Mouse (Mus musculus) erythroblast, embryonic 14.5 days (primary cell): ENCODE measurements at regions not wholly inside any gene's neighbourhood (a gene's known extent, or its start where the extent isn't known, plus 50 kb on each side); places are given as distances from the start of the nearest gene placed in this dataset.

Experiments used
- GATA1 ChIP-seq: IDR thresholded peaks from 2 replicates; pipeline ENCODE4 v1.6.1; 2012; ENCODE audit warnings: low read length, inconsistent platforms, mixed read lengths
- TAL1 ChIP-seq: IDR thresholded peaks from 3 replicates; pipeline ENCODE4 v1.6.1; 2012; ENCODE audit warnings: low read length, inconsistent platforms, mixed read lengths

- TF ChIP-seq TAL1 = no peak
- no peak for TF ChIP-seq GATA1
These were observed 117.2 kb upstream of the Pgrmc2 start for GRCm38 (mm10) chr3:41200026-41200425.
